Mouse (Mus musculus) testis, adult 2 months (tissue): ENCODE data around the gene Klf12.

Experiments used
- CTCF ChIP-seq: fragments of 200-500 bp; IDR thresholded peaks from 2 replicates; pipeline ENCODE4 v1.5.1; 2012; ENCODE audit warnings: low read depth, mild to moderate bottlenecking, inconsistent platforms, low read length, moderate library complexity; ENCODE audit not compliant: control insufficient read depth, insufficient read depth, insufficient replicate concordance
- POLR2A ChIP-seq: fragments of 200-500 bp; IDR thresholded peaks from 2 replicates; pipeline ENCODE4 v1.6.1; 2012; ENCODE audit warnings: low read depth, mild to moderate bottlenecking, inconsistent platforms, low read length, moderate library complexity; ENCODE audit not compliant: control insufficient read depth

- TF ChIP-seq CTCF = no peak
- TF ChIP-seq POLR2A = no peak
Observed at GRCm38 (mm10) chr14:99826713-99827112, 457.8 kb downstream of the Klf12 start.
